Comparison of ENCODE assay signal across 7 mouse cellular contexts in the genomic region with DNA sequence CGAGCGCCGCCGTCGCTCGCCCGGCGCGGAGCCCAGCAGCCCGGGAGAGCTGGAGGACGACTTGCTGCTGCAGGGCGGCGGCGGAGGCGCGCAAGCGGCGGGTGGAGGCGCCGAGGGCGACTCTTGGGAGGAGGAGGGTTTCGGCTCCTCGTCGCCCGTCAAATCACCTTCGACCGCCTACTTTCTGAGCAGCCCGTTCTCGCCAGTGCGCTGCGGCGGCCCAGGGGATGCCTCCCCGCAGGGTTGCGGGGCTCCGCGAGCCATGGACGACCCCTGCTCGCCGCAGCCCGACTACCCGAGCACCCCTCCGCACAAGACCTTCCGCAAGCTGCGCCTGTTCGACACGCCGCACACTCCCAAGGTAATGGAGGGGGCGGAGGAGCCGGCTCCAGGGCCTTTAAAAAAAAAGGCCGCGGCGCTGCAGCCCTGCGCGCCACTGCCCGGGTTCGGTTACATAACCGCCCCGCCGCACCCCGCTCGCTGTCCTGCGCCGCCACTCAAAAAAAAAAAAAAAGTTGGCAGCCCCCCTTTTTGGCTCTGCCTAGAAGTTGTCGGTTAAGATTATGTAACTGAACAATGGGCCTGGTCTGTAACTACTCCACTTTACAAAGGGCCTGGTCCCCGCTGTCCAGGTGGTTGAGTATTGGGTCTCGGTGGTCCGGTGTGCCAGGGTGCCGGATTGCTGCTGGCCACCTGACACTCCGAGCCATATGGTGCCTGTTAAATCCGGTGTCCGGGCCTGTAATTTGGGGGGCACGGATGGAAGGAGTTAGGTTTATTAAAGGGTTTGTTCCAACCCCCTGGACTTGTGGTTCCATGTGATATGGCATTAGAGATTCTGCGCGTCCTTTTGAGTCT. TPM values are rescaled to one million over a fixed set of nuclear protein-coding genes. Genes with fewer than 3 reads are reported as not detected.
DNase-seq lines count a peak whose midpoint lies in the region; ATAC-seq and TF ChIP-seq lines count a peak whose summit lies in the region.

No protein-coding gene starts in this region.

- peak overlapping the region; percentile 81 for H3K27ac ChIP-seq in hindbrain, embryonic 11.5 days (ENCODE audit: low read depth, low read length)

- CTCF ChIA-PET in Patski (lab: Charles Lee), result interaction anchor here (1.4 kb wide), 1 partner anchor 16 kb away, joined by 4 read pairs; no protein-coding TSS in a partner anchor

- no peaks in the 10 kb centered on the region for H3K9me3 ChIP-seq in hindbrain, embryonic 11.5 days (ENCODE audit: control insufficient read depth, low read length)

- WGBS in hindbrain, embryonic 11.5 days, result under 1% methylated on average over 74 of the region's 74 CpGs

- ATAC-seq in Patski, result peak; percentile 28
- peak; percentile 20 for ATAC-seq in hindbrain, embryonic 11.5 days (ENCODE audit: low FRiP score)

- in situ Hi-C loops in Patski (cut with MboI; ENCODE audit: low pct_unique_long_range_greater_than_20kb), result no loop called here

- POLR2A ChIA-PET in Patski (lab: Charles Lee), result interaction anchor here (0.7 to 1.5 kb wide), 2 partner anchors 13 to 197 kb away, joined by 3 to 8 read pairs; no protein-coding TSS in a partner anchor

- no peaks in the 10 kb centered on the region for H3K27me3 ChIP-seq in Patski
- no peaks in the 10 kb centered on the region for H3K27me3 ChIP-seq in hindbrain, embryonic 11.5 days (ENCODE audit: control insufficient read depth, insufficient read depth, low read length)

- H3K4me1 ChIP-seq in hindbrain, embryonic 11.5 days (replicated peaks; ENCODE audit: control insufficient read depth, insufficient read depth, low read length), result no peaks in the 10 kb centered on the region

- H3K36me3 ChIP-seq in hindbrain, embryonic 11.5 days (ENCODE audit: control insufficient read depth, insufficient read depth, low read length), result no peaks in the 10 kb centered on the region

- no peak for TF ChIP-seq CTCF in Patski (IDR thresholded peaks at IDR 0.05)

- peak overlapping the region; percentile 85 for H3K9ac ChIP-seq in hindbrain, embryonic 11.5 days (ENCODE audit: low read depth, low read length)

- DNase-seq in Patski (ENCODE audit: low read depth, low spot score), result no peak
- peak; percentile 81 for DNase-seq in cerebellum, adult 9-10 months
- peak; percentile 29 to 53 for DNase-seq in frontal cortex, postnatal 10 days (ENCODE audit: low spot score in 2 of 2)
- peak; percentile 72 for DNase-seq in hindbrain, embryonic 11.5 days (ENCODE audit: low spot score)
- DNase-seq in layer of hippocampus, postnatal 25 days (ENCODE audit: extremely low spot score in 1 of 2, low spot score in 1 of 2), result peak; percentile 25 to 52
- DNase-seq in lung, postnatal 14 days, result peak; percentile 78
- peak; percentile 51 for DNase-seq in right cerebral cortex, postnatal 14 days

- H3K4me3 ChIP-seq in hindbrain, embryonic 11.5 days (ENCODE audit: low read depth, low read length), result peak overlapping the region; percentile 99

- peak overlapping the region; percentile 75 for H3K4me2 ChIP-seq in hindbrain, embryonic 11.5 days (replicated peaks; ENCODE audit: low read depth, low read length)

RNA-seq across cellular contexts. Expression of a gene that starts 0.9 kb away (rescaled TPM):
- 28.5 TPM for polyA plus RNA-seq in Patski (2021)
- polyA plus RNA-seq in hindbrain, embryonic 11.5 days (2014; fragmentation: Nextera tagmentation; extraction: Ambion mirVana), result 25.7 and 26.6 TPM in 2 replicates
- total RNA-seq in layer of hippocampus, postnatal 25 days (2021), result 10 to 100 TPM; 17.0 to 20.8 TPM
